ENCODE assay signal across 18 mouse cellular contexts in genomic region chr15:101216036-101216435, GRCm38 (mm10).
"Had no signal": no experiment of that assay in that cellular context is flagged by ENCODE, and none has a peak within 500 bp of the region (broad histone marks: within the 10 kb centered on the region; RNA-seq: fewer than 3 reads in every experiment).

No protein-coding gene starts in this region.

- H3K4me3 ChIP-seq: layer of hippocampus, adult 2 months; left cerebral cortex, adult 2 months; limb, embryonic 12.5 days; limb, embryonic 15.5 days had no signal

- H3K27me3 ChIP-seq: limb, embryonic 12.5 days; limb, embryonic 15.5 days had no signal

- DNase-seq: layer of hippocampus, adult 9-11 months; layer of hippocampus, postnatal 36 days; liver, postnatal 0 days; lung, embryonic 14.5 days; midbrain, embryonic 14.5 days; thymus, adult 18-20 months; thymus, postnatal 36 days had no signal

- H3K27ac ChIP-seq: hindbrain, postnatal 0 days; layer of hippocampus, adult 2 months; left cerebral cortex, adult 2 months; limb, embryonic 12.5 days; limb, embryonic 15.5 days; liver, embryonic 14.5 days; macrophage had no signal

- H3K4me2 ChIP-seq: limb, embryonic 12.5 days; limb, embryonic 15.5 days; liver, embryonic 11.5 days; lung, embryonic 14.5 days had no signal

- ATAC-seq: hindbrain, postnatal 0 days; inflammation-experienced regulatory T-cells, adult 6 months; intestine, embryonic 16.5 days; liver, postnatal 0 days; lung, postnatal 0 days had no signal

- H3K9me3 ChIP-seq: limb, embryonic 12.5 days; limb, embryonic 15.5 days had no signal

- H3K9ac ChIP-seq: limb, embryonic 12.5 days; limb, embryonic 15.5 days; liver, embryonic 14.5 days; liver, postnatal 0 days; lung, embryonic 14.5 days had no signal
